Mouse (Mus musculus) stomach, postnatal 0 days (tissue): ENCODE results near the gene Ubox5.

Experiments used
- CTCF ChIP-seq: IDR thresholded peaks from 2 replicates; pipeline ENCODE4 v1.5.1; 2016; ENCODE audit warnings: antibody characterized with exemption, low read depth, mild to moderate bottlenecking, moderate library complexity
- EP300 ChIP-seq: optimal IDR thresholded peaks from 2 replicates; pipeline ENCODE3; 2016; ENCODE audit warnings: antibody characterized with exemption

DNA sequence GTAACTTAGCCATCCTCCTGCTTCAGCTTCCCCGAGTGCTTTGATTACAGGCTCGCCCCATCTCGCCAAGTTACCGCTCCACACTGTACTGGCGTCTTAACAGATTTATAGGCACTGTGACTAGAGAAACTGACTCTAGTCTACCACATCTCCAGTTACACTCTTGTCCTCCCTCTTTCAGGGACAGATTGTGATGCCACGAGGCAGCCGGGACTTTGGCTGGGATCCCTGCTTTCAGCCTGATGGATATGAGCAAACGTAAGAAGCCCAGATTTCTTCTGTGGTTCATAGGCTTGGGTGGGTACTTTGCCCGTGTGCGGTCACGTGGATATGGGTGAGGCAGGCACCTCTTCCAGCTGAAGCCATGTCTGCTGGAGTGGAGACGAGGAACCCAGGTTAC lies 49.3 kb upstream of the Ubox5 start:
- TF ChIP-seq CTCF (no peak), EP300 (no peak)
